Mouse (Mus musculus): Measurements from ENCODE around the gene Bdp1.

Gene Bdp1

GRCm38 (mm10) chr13:100001790-100002196 lies 102.1 kb downstream of the Bdp1 start:
- peak; percentile 77 for DNase-seq (ENCODE audit: low read depth)

GRCm38 (mm10) chr13:99999078-99999477 lies 104.8 kb downstream of the Bdp1 start:
- DNase-seq (ENCODE audit: low read depth): no peak

GRCm38 (mm10) chr13:99998099-99998498 lies 105.8 kb downstream of the Bdp1 start:
- DNase-seq (ENCODE audit: low read depth): no peak

- no peak for DNase-seq (ENCODE audit: low read depth)
Observed at GRCm38 (mm10) chr13:99989592-99989991, 114.3 kb downstream of the Bdp1 start.

GRCm38 (mm10) chr13:99983320-99983719 lies 120.5 kb downstream of the Bdp1 start:
- no peak for DNase-seq (ENCODE audit: low read depth)

- no peak for DNase-seq (ENCODE audit: low read depth)
Observed at GRCm38 (mm10) chr13:99979406-99979805, 124.5 kb downstream of the Bdp1 start.

- no peak for DNase-seq (ENCODE audit: low read depth)
Observed at GRCm38 (mm10) chr13:99970089-99970488, 133.8 kb downstream of the Bdp1 start.

Data from NIH3T3 (cell line).